Mouse (Mus musculus) regulatory T cell (primary cell): Measurements from ENCODE around the gene Zc3h10.
"Not testable (repeated sequence)": the region's sequence is repeated elsewhere in the genome, so short reads cannot be mapped to it uniquely, and the experiment has no call there.

Source experiments
- in situ Hi-C: fragments of 300-600 bp; cut with MboI, MseI; formaldehyde crosslinking; loops from one replicate; pipeline ENCODE4 v1.15.1; 2025; ENCODE audit warnings: high pct_unique_total_duplicates

Gene Zc3h10

DNA sequence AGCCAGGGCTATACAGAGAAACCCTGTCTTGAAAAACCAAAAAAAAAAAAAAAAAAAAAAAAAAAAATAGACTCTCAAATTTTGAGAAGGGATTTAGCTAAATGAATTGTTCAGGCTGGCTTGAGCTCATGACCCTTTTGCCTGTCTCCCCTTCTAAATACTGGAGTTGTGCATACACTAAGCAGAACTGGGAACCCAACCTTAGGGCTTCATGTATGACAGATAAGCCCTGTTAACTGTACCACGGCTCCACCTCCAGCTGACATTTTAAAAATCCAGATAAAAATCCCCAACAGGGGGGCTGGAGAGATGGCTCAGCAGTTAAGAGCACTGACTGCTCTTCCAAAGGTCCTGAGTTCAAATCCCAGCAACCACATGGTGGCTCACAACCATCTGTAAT, 8.0 kb upstream of the Zc3h10 start:
- in situ Hi-C loops: not testable (repeated sequence)

DNA sequence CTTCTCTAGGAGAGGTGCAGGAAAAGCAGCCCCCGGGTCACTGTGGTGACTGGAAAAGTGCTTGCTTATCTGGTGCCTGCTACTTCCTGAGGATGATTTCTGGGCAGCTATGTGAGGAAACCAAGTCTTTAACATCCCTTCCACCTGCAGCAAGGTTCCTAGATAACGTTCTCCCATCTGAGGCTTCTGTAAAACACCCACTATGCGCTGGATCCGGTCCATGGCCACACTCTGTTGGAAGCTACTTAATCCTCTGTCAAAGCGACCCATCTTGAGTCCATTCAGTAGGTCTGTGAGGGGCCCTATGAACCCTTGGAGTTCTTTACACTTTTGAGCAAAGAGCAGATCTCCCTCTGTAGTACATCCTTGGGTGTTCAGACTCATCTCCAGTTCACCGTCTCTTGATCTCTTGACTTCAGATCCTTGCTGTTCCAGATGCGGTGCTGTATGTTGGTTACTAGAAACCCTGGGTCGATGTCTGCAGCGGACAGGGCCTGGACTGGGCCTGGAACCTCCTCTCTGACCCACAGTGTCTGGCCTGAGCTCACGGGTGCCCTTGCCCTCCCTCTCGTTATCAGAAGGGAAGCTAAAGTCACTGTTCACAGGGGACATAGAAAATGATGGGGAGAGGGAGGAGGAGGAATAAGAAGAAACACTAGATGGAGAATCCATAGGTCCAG, 2.7 kb upstream of the Zc3h10 start:
- in situ Hi-C loops: not testable (repeated sequence)

DNA sequence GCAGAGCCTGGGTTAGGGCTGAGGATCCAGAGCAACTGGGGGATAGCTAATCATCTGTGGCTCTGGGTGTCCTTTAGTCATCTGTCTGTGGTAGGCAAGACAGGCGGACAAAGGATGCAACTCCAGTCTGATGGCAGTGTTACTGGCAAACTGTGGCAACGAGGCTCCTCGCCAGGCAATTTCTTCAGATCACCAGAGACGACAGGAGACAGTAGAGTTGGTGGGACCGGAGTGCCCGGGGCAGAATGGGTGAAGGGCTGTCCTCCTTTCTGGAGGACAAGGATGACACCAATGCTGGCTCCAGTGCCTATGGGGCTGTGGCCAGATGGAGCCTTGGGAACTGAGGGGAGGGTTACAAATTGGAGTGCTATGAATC, 2.1 kb upstream of the Zc3h10 start:
- in situ Hi-C loops: loop anchor here (10.0 kb wide), 1 partner anchor 1235 kb away; the partner anchor contains the start of gene Mars

GRCm38 (mm10) chr10:128548947-128549681, 1.5 kb upstream of the Zc3h10 start, which contains the start of gene Rpl41:
Gene Rpl41 (minus strand): TSS chr10:128549305.
- in situ Hi-C loops: loop anchor here (10.0 kb wide), 1 partner anchor 1234 kb away; the partner anchor contains the start of gene Mars

DNA sequence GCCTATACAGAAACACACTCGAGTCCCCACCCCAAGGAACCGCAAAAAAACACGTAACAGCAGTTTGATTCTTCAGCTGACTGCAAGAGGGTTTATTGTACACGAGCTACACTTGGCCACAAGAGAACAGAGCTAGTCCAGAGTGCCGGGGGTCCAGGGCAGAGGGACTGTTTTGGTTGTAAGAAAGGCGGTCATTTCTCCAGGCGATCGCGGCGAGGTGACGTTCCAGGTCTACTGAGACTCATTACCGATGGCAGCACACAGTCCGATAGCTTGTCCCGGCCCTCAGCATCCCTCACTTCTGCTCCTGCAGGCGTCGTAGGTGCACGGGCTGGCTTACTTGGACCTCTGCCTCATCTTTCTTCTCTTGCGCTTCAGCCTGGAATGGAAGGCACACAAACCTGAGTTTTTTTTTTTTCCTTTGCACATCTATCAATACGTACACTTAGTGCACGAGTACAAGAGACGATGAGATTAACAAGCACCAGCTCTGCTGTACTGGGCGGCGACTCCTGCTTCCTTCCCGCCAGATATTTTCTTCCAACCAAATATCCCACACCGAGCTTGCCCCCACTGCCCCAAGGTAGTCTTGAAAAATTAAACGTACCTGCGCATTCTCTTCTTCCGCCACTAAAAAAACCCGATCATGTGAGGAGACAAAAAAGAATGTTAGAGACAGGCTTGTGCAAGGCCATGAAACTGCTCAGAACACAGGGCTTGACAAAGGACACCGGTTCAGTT, 647 bp upstream of the Zc3h10 start:
- in situ Hi-C loops: loop anchor here (10.0 kb wide), 1 partner anchor 1233 kb away; the partner anchor contains the start of gene Mars

GRCm38 (mm10) chr10:128546787-128547186, 787 bp downstream of the Zc3h10 start:
- in situ Hi-C loops: loop anchor here (10.0 kb wide), 1 partner anchor 1232 kb away; the partner anchor contains the start of gene Mars

- in situ Hi-C loops: loop anchor here (10.0 kb wide), 1 partner anchor 1232 kb away; the partner anchor contains the start of gene Mars
Observed at GRCm38 (mm10) chr10:128546361-128546760, 1.2 kb downstream of the Zc3h10 start.

DNA sequence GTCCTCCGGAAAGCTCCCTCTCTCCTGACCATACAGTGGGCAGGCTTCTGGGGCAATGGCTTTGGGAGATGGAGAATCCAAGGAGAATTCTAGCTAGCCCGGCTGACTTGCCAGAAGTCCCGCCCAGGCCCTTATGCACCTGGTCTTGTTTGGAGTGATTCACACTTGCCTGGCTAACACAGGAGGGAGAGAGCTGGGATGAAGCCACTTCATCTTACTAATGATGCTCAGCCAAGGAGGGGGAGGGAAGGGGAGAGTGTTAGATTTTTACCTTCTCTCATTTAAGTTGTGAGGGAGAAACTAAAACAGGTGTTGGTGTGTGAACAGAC, 2.0 kb downstream of the Zc3h10 start:
- in situ Hi-C loops: loop anchor here (10.0 kb wide), 1 partner anchor 1231 kb away; the partner anchor contains the start of gene Mars

DNA sequence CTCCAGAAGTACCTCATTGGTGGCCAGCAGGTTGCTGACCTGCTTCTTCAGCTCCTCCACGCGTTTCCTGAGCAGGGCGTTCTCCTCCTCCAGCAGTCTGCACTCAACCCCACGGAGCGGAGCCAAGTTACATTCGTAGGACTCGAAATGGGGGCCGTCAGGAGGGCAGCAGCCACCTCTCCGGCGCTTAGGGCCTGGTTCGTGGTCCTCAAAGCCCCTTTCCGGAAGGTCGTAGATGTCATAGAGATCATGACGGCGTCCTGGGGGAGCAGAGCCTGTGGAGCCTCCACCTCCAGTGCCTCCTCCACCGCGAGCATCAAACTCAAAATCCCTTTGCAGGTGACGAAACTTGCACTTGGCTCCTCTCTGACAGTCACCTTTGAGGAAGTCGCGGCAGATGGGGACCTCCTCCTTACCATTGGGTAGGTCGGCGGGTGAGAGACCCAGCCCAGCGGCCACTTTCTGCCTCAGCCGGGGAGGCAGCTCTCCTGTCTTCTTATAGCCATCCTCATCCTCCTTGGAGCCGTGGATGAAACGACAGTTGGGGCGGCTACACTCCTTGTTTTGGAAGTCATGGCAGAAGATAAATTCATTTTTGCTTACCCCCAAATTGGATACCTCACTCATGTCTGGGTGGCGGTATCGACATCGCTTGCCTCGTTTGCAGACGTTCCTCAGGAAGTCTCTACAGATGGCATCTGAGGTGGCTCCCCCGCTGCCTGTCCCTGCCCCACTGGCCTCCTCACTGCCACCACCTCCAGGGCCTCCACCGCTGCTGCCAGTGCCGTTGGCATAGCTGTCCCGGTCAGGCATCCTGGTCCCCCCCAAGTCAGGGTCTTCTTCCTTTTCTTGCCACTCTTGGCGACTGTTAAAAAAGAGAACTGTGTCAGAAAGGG, 2.7 kb downstream of the Zc3h10 start:
- in situ Hi-C loops: loop anchor here (10.0 kb wide), 1 partner anchor 1230 kb away; the partner anchor contains the start of gene Mars

- in situ Hi-C loops: loop anchor here (10.0 kb wide), 1 partner anchor 1229 kb away; the partner anchor contains the start of gene Mars
Observed at GRCm38 (mm10) chr10:128544151-128544657, 3.4 kb downstream of the Zc3h10 start.

GRCm38 (mm10) chr10:128543100-128543499, 4.5 kb downstream of the Zc3h10 start:
- in situ Hi-C loops: loop anchor here (10.0 kb wide), 1 partner anchor 1228 kb away; the partner anchor contains the start of gene Mars

DNA sequence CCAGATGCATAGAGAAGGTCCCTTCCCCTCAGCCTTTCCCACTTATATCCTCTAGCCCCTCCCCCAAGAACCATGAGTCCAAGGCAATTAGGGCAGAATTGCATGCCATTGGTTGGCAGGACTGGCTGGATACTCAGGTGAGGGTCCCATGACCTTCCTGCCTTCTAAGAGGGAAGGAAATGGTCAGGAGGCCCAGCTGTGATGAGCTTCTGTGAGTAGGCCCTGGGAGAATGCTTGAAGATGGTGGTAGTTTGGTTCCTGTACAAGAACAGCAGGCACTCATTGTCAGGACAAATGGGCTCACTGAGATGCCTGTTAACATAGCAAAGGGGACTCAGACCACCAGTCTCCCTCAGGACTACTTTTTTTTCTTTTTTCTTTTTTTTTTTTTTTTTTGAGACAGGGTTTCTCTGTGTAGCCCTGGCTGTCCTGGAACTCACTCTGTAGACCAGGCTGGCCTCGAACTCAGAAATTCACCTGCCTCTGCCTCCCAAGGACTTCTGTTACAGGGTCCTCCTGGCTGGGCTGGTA, 9.2 kb downstream of the Zc3h10 start:
- in situ Hi-C loops: no loop called here

DNA sequence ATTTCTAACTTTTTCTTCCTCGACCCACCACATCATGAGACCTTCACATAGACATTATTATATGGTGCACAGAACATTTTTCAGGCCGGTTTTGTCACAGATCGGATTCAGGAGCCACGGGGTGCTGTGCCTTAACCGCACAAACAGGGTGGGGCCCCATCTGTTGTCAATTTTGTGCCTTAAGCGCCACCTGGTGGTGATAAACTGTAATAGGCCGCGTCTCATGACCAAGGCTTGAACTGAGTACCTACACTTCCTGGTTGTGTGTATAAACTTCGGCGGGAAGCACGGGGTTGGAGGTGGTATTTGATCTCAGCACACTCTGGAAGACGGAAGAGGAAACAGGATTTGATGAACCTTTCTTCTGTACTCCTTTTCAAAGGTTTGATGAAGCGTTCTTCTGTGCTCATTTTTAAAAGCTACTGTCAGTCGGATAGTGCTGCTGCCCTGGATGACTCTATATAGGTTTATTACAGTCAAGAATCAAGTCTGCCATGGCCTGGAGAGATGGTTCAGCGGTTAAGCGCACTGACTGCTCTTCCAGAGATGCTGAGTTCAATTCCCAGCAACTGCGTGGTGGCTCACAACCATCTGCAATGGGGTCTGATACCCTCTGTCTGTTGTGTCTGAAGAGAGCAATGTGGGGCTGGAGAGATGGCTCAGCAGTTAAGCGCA, 11.2 kb downstream of the Zc3h10 start:
- in situ Hi-C loops: no loop called here

- in situ Hi-C loops: no loop called here
Observed at GRCm38 (mm10) chr10:128535624-128536265, 11.8 kb downstream of the Zc3h10 start.

DNA sequence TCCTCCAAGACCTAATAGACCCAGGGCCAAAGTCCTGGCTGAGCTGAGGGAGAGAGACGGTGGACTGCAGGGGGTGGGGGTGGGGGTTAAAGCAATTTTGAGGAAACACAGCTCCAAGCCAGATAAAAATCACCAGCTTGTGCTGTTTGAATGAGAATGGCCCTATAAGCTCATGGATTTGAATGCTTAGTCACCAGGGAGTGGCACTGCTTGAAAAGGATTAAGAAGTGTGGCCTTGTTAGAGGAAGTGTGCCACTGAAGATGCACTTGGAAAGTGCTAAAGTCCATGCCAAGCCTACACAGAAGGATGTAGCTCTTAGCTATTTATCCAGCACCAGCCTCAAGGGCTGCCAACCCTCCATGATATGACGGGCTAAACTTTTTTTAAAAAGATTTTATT, 12.4 kb downstream of the Zc3h10 start:
- in situ Hi-C loops: no loop called here

- in situ Hi-C loops: no loop called here
Observed at GRCm38 (mm10) chr10:128526366-128527356, 20.9 kb downstream of the Zc3h10 start.

GRCm38 (mm10) chr10:128525671-128526308, 21.8 kb downstream of the Zc3h10 start, which contains the start of gene Esyt1:
Gene Esyt1 (minus strand): TSS chr10:128525871.
- in situ Hi-C loops: no loop called here
